Mouse (Mus musculus) embryonic fibroblast, embryonic 13.5 days (primary cell): ENCODE measurements at regions not wholly inside any gene's neighbourhood (a gene's known extent, or its start where the extent isn't known, plus 50 kb on each side); places are given as distances from the start of the nearest gene placed in this dataset.

Source experiments
- H3K27ac ChIP-seq: 2 replicates; pipeline ENCODE4 v1.5.1; 2012; ENCODE audit warnings: low read length, control low read depth, inconsistent platforms; ENCODE audit not compliant: insufficient read depth
- H3K4me1 ChIP-seq: 2 replicates; pipeline ENCODE4 v1.6.1; 2011; ENCODE audit warnings: low read length; ENCODE audit not compliant: control insufficient read depth, insufficient read depth
- H3K4me3 ChIP-seq: 2 replicates; pipeline ENCODE4 v1.5.1; 2011; ENCODE audit warnings: mild to moderate bottlenecking, control low read depth, low read length; ENCODE audit not compliant: insufficient read depth
- CTCF ChIP-seq: IDR thresholded peaks from 2 replicates; pipeline ENCODE4 v1.5.1; 2011; ENCODE audit warnings: mild to moderate bottlenecking, control low read depth, low read length, moderate library complexity, borderline replicate concordance; ENCODE audit not compliant: insufficient read depth
- POLR2A ChIP-seq: IDR thresholded peaks from 2 replicates; pipeline ENCODE4 v1.6.1; 2011; ENCODE audit warnings: low read depth, mild to moderate bottlenecking, control low read depth, low read length, moderate library complexity

GRCm38 (mm10) chr11:111904086-111904485, 838.1 kb downstream of the Kcnj2 start:
- no peak overlapping the region for H3K4me3 ChIP-seq
- no peak for TF ChIP-seq POLR2A
- TF ChIP-seq CTCF: no peak
- no peak overlapping the region for H3K27ac ChIP-seq
- H3K4me1 ChIP-seq: no peaks in the 10 kb centered on the region

GRCm38 (mm10) chr11:111913891-111914290, 847.9 kb downstream of the Kcnj2 start:
- H3K27ac ChIP-seq: no peak overlapping the region
- H3K4me3 ChIP-seq: no peak overlapping the region
- no peaks in the 10 kb centered on the region for H3K4me1 ChIP-seq
- TF ChIP-seq CTCF (no peak), POLR2A (no peak)

GRCm38 (mm10) chr11:111926336-111926735, 855.7 kb upstream of the Sox9 start:
- no peak overlapping the region for H3K4me3 ChIP-seq
- H3K4me1 ChIP-seq: no peaks in the 10 kb centered on the region
- H3K27ac ChIP-seq: no peak overlapping the region
- TF ChIP-seq POLR2A: no peak

GRCm38 (mm10) chr11:111929366-111929765, 852.7 kb upstream of the Sox9 start:
- TF ChIP-seq POLR2A: no peak
- TF ChIP-seq CTCF: no peak
- no peaks in the 10 kb centered on the region for H3K4me1 ChIP-seq
- no peak overlapping the region for H3K27ac ChIP-seq
- no peak overlapping the region for H3K4me3 ChIP-seq

- Histone ChIP-seq H3K4me1 (no peaks in the 10 kb centered on the region), H3K4me3 (no peak overlapping the region), H3K27ac (no peak overlapping the region)
- TF ChIP-seq CTCF (no peak), POLR2A (no peak)
Measured at GRCm38 (mm10) chr11:111932052-111932451, 850.0 kb upstream of the Sox9 start.

- TF ChIP-seq POLR2A (no peak), CTCF (no peak)
- H3K4me1 ChIP-seq: no peaks in the 10 kb centered on the region
- no peak overlapping the region for H3K27ac ChIP-seq
- H3K4me3 ChIP-seq: no peak overlapping the region
Measured at GRCm38 (mm10) chr11:111944282-111944681, 837.7 kb upstream of the Sox9 start.

GRCm38 (mm10) chr11:111945806-111946205, 836.2 kb upstream of the Sox9 start:
- Histone ChIP-seq H3K27ac (no peak overlapping the region), H3K4me3 (no peak overlapping the region), H3K4me1 (no peaks in the 10 kb centered on the region)
- TF ChIP-seq CTCF (no peak), POLR2A (no peak)

- TF ChIP-seq POLR2A (no peak), CTCF (no peak)
- H3K4me1 ChIP-seq: no peaks in the 10 kb centered on the region
- no peak overlapping the region for H3K4me3 ChIP-seq
- H3K27ac ChIP-seq: no peak overlapping the region
Measured at GRCm38 (mm10) chr11:111947671-111948070, 834.4 kb upstream of the Sox9 start.

GRCm38 (mm10) chr11:111953421-111953820, 828.6 kb upstream of the Sox9 start:
- Histone ChIP-seq H3K4me3 (no peak overlapping the region), H3K27ac (no peak overlapping the region), H3K4me1 (no peaks in the 10 kb centered on the region)
- no peak for TF ChIP-seq CTCF
- TF ChIP-seq POLR2A: no peak

GRCm38 (mm10) chr11:111957721-111958287, 824.2 kb upstream of the Sox9 start:
- no peaks in the 10 kb centered on the region; the same call in 1 of the 2 replicates for H3K4me1 ChIP-seq
- TF ChIP-seq POLR2A (no peak), CTCF (no peak)
- H3K4me3 ChIP-seq: no peak overlapping the region
- H3K27ac ChIP-seq: no peak overlapping the region

GRCm38 (mm10) chr11:111961047-111961837, 820.8 kb upstream of the Sox9 start:
- Histone ChIP-seq H3K4me3 (no peak overlapping the region), H3K27ac (peak overlapping the region; percentile 52), H3K4me1 (no peaks in the 10 kb centered on the region; the same call in 1 of the 2 replicates)
- TF ChIP-seq CTCF (no peak), POLR2A (no peak)
